Mouse (Mus musculus) MEL (cell line): ENCODE data around the gene Ccl24. TPM values are rescaled to one million over a fixed set of nuclear protein-coding genes. Genes with fewer than 3 reads are reported as not detected.

ENCODE experiments used
- DNase-seq: peaks from one replicate; pipeline ENCODE4 v3.0.0; 2011; ENCODE audit warnings: low read depth, low spot score
- H3K27ac ChIP-seq: 2 replicates; pipeline ENCODE4 v1.5.1; 2012; ENCODE audit warnings: low read depth, mild to moderate bottlenecking, control low read depth, low read length, moderate library complexity; ENCODE audit not compliant: control insufficient read depth
- H3K27me3 ChIP-seq, 2 experiments: fragments of 150-350 bp in 1 of 2; sonication (generic) in 1 of 2; 2 replicates each; pipeline ENCODE4 v1.6.1; 2012; ENCODE audit warnings: low read length in 2 of 2, mild to moderate bottlenecking in 2 of 2, improper control_type of control experiment in 1 of 2, moderate library complexity in 1 of 2; ENCODE audit not compliant: insufficient read depth in 2 of 2, control insufficient read depth in 1 of 2
- H3K36me3 ChIP-seq, 2 experiments: 2 replicates each; pipeline ENCODE4 v1.6.1; 2012 to 2014; ENCODE audit warnings: low read length in 2 of 2, improper control_type of control experiment in 1 of 2, inconsistent platforms in 1 of 2, mild to moderate bottlenecking in 1 of 2; ENCODE audit not compliant: insufficient read depth in 2 of 2, control insufficient read depth in 1 of 2
- H3K4me1 ChIP-seq, 2 experiments: fragments of 150-350 bp in 1 of 2; sonication (generic) in 1 of 2; 2 replicates each; pipeline ENCODE4 v1.6.1; 2012; ENCODE audit warnings: low read length in 2 of 2, improper control_type of control experiment in 1 of 2, mild to moderate bottlenecking in 1 of 2; ENCODE audit not compliant: insufficient read depth in 2 of 2, control insufficient read depth in 1 of 2
- H3K4me3 ChIP-seq, 2 experiments: fragments of 150-350 bp in 1 of 2; sonication (generic) in 1 of 2; 2 replicates each; pipeline ENCODE4 v1.5.1; 2012; ENCODE audit warnings: low read depth in 2 of 2, low read length in 2 of 2, mild to moderate bottlenecking in 2 of 2, moderate library complexity in 2 of 2, control low read depth in 1 of 2, improper control_type of control experiment in 1 of 2; ENCODE audit not compliant: control insufficient read depth in 1 of 2, insufficient read depth in 1 of 2
- H3K79me2 ChIP-seq: 2 replicates; pipeline ENCODE4 v1.6.1; 2012; ENCODE audit warnings: mild to moderate bottlenecking, low read length, moderate library complexity; ENCODE audit not compliant: control insufficient read depth, poor library complexity, insufficient read depth
- H3K9ac ChIP-seq: 2 replicates; pipeline ENCODE4 v1.6.1; 2012; ENCODE audit warnings: low read depth, mild to moderate bottlenecking, control low read depth, low read length, moderate library complexity; ENCODE audit not compliant: control insufficient read depth, poor library complexity, severe bottlenecking
- H3K9me3 ChIP-seq: fragments of 150-350 bp; sonication (generic); replicated peaks from 2 replicates; pipeline ENCODE4 v1.6.1; 2012; ENCODE audit warnings: mild to moderate bottlenecking, low read length, improper control_type of control experiment, moderate library complexity; ENCODE audit not compliant: insufficient read depth
- CHD1 ChIP-seq: IDR thresholded peaks from 2 replicates; pipeline ENCODE4 v1.6.1; 2012; ENCODE audit warnings: low read depth, mild to moderate bottlenecking, inconsistent platforms, low read length, improper control_type of control experiment
- CHD2 ChIP-seq: IDR thresholded peaks from 2 replicates; pipeline ENCODE4 v1.6.1; 2011; ENCODE audit warnings: low read length, improper control_type of control experiment
- E2F4 ChIP-seq: IDR thresholded peaks from 2 replicates; pipeline ENCODE4 v1.6.1; 2011; ENCODE audit warnings: low read depth, low read length, improper control_type of control experiment, borderline replicate concordance
- ELF1 ChIP-seq: IDR thresholded peaks from 2 replicates; pipeline ENCODE4 v1.6.1; 2014; ENCODE audit warnings: low read depth, mild to moderate bottlenecking, inconsistent platforms, low read length, improper control_type of control experiment, moderate library complexity
- ETS1 ChIP-seq: IDR thresholded peaks from 2 replicates; pipeline ENCODE4 v1.6.1; 2012; ENCODE audit warnings: low read depth, mild to moderate bottlenecking, inconsistent platforms, low read length, improper control_type of control experiment, moderate library complexity
- KAT2A ChIP-seq: conservative IDR thresholded peaks from 2 replicates; pipeline ENCODE4 v1.6.1; 2012; ENCODE audit warnings: low read depth, low read length, improper control_type of control experiment, inconsistent platforms
- MAFK ChIP-seq: IDR thresholded peaks from 2 replicates; pipeline ENCODE4 v1.6.1; 2011; ENCODE audit warnings: low read depth, mild to moderate bottlenecking, low read length, improper control_type of control experiment, borderline replicate concordance
- MAZ ChIP-seq: IDR thresholded peaks from 2 replicates; pipeline ENCODE4 v1.6.1; 2012; ENCODE audit warnings: low read depth, mild to moderate bottlenecking, inconsistent platforms, low read length, improper control_type of control experiment
- MXI1 ChIP-seq: IDR thresholded peaks from 2 replicates; pipeline ENCODE4 v1.6.1; 2011; ENCODE audit warnings: mild to moderate bottlenecking, low read depth, low read length, improper control_type of control experiment
- MYC ChIP-seq: IDR thresholded peaks from 2 replicates; pipeline ENCODE4 v1.6.1; 2011; ENCODE audit warnings: low read depth, mild to moderate bottlenecking, low read length, improper control_type of control experiment, moderate library complexity
- POLR2AphosphoS5 ChIP-seq: IDR thresholded peaks from 2 replicates; pipeline ENCODE4 v1.6.1; 2012; ENCODE audit warnings: low read depth, borderline replicate concordance, mild to moderate bottlenecking, inconsistent platforms, low read length, moderate library complexity, mixed read lengths
- RCOR1 ChIP-seq: IDR thresholded peaks from 2 replicates; pipeline ENCODE4 v1.6.1; 2012; ENCODE audit warnings: low read depth, mild to moderate bottlenecking, inconsistent platforms, low read length, improper control_type of control experiment
- SIN3A ChIP-seq: IDR thresholded peaks from 2 replicates; pipeline ENCODE4 v1.6.1; 2012; ENCODE audit warnings: low read length, improper control_type of control experiment, inconsistent platforms
- SMC3 ChIP-seq: IDR thresholded peaks from 2 replicates; pipeline ENCODE4 v1.6.1; 2011; ENCODE audit warnings: low read depth, low read length, improper control_type of control experiment
- TBP ChIP-seq: IDR thresholded peaks from 2 replicates; pipeline ENCODE4 v1.8.0; 2011; ENCODE audit warnings: low read depth, low read length, improper control_type of control experiment
- USF1 ChIP-seq: IDR thresholded peaks from 2 replicates; pipeline ENCODE4 v1.6.1; 2014; ENCODE audit warnings: low read depth, mild to moderate bottlenecking, inconsistent platforms, low read length, improper control_type of control experiment, moderate library complexity
- USF2 ChIP-seq, 2 experiments: IDR thresholded peaks; 2 replicates each; pipeline ENCODE4 v1.6.1; 2011 to 2012; ENCODE audit warnings: improper control_type of control experiment in 2 of 2, low read length in 2 of 2, borderline replicate concordance in 1 of 2, inconsistent platforms in 1 of 2, low read depth in 1 of 2, mild to moderate bottlenecking in 1 of 2; ENCODE audit not compliant: insufficient read depth in 1 of 2
- ZC3H11A ChIP-seq: IDR thresholded peaks from 2 replicates; pipeline ENCODE4 v1.6.1; 2012; ENCODE audit warnings: low read depth, mild to moderate bottlenecking, inconsistent platforms, low read length, improper control_type of control experiment
- ZMIZ1 ChIP-seq: IDR thresholded peaks from 2 replicates; pipeline ENCODE4 v1.6.1; 2012; ENCODE audit warnings: low read depth, mild to moderate bottlenecking, inconsistent platforms, low read length, improper control_type of control experiment, moderate library complexity
- ZNF384 ChIP-seq: IDR thresholded peaks from 2 replicates; pipeline ENCODE4 v1.6.1; 2012; ENCODE audit warnings: low read depth, mild to moderate bottlenecking, inconsistent platforms, low read length, improper control_type of control experiment
- polyA plus RNA-seq, 2 experiments: library from polyadenylated mRNA; stranded (reverse) in 1 of 2; unstranded in 1 of 2; fragments of >175 nt in 1 of 2; fragments of >200 nt in 1 of 2; gene quantifications; 2 replicates each; pipeline versions ENCODE4 v1.2.1 to v1.2.4; 2012; ENCODE audit warnings: low replicate concordance in 2 of 2, low read depth in 1 of 2; ENCODE audit not compliant: insufficient read length in 2 of 2, insufficient read depth in 1 of 2, missing spikeins in 1 of 2
- total RNA-seq: library from RNA; depleted of rRNA; stranded (reverse); fragments of 300-350 nt; gene quantifications from 2 replicates; pipeline ENCODE4 v1.2.3, GENCODE M21; 2012

The Ccl24 gene
- total and polyA plus RNA-seq, 3 experiments, result not detected

DNA sequence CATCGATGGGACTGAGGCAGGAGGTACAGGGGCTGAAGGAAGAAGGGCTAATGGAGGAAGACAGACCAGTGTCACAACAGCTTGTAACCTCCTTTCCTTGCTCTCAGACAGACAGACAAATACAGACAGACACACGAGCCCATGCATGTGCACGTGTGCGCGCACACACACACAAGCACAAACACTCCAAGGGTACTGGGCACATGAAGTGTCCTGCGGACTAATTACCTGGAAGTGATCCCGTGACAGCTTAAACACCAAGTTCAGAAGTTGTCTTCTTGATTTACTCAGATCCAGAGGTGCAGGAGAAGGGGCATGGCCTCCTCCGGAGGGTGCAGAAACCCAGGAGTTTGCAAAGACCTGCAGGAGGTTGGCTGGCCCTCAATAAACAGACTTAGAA, 12.8 kb upstream of the Ccl24 start:
- no peak overlapping the region for H3K9ac ChIP-seq
- no peak for TF ChIP-seq TBP
- TF ChIP-seq ZMIZ1, result no peak
- no peak for TF ChIP-seq MXI1
- TF ChIP-seq SIN3A, result no peak
- TF ChIP-seq USF1, result no peak
- TF ChIP-seq KAT2A, result no peak
- no peak for TF ChIP-seq MAFK
- TF ChIP-seq E2F4, result no peak
- TF ChIP-seq ETS1, result no peak
- TF ChIP-seq ELF1, result no peak
- TF ChIP-seq SMC3, result no peak
- no peak for TF ChIP-seq MAZ
- no peak for TF ChIP-seq USF2 (IDR thresholded peaks at IDR 0.05; ENCODE audit: borderline replicate concordance in 1 of 2, insufficient read depth in 1 of 2, low read depth in 1 of 2, low read length in 2 of 2)
- TF ChIP-seq ZC3H11A, result no peak
- TF ChIP-seq CHD1, result no peak
- no peak for TF ChIP-seq MYC
- no peak for TF ChIP-seq RCOR1
- TF ChIP-seq ZNF384, result no peak
- no peaks in the 10 kb centered on the region for H3K9me3 ChIP-seq
- H3K27ac ChIP-seq, result no peak overlapping the region
- H3K36me3 ChIP-seq, result no peaks in the 10 kb centered on the region
- H3K4me3 ChIP-seq, result no peak overlapping the region
- DNase-seq, result no peak
- no peaks in the 10 kb centered on the region for H3K4me1 ChIP-seq
- H3K79me2 ChIP-seq, result no peaks in the 10 kb centered on the region
- no peaks in the 10 kb centered on the region; a peak in 1 of 4 replicates for H3K27me3 ChIP-seq

DNA sequence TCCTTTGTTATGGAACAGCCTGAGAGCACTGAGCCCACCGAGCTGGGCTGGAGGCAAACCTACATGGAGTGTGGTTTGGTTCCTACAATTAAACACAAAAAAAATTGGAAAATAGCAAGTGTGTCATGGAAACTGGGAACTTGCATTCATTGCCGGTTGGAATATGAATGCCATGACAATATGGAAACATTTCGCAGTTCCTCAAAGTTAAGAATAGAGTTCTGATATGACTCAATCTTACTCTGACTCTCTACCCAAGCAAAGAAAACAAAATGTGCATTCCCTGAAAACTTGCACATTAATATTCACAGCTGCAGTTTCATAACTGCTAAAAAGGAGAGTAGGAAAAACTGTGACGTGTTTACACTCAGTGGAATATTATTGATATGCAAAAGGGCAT, 9.5 kb upstream of the Ccl24 start:
- no peak overlapping the region for H3K27ac ChIP-seq
- DNase-seq, result no peak
- TF ChIP-seq CHD2 (no peak), POLR2AphosphoS5 (no peak), USF2 (IDR thresholded peaks at IDR 0.05; ENCODE audit: borderline replicate concordance in 1 of 2, insufficient read depth in 1 of 2, low read depth in 1 of 2, low read length in 2 of 2) (no peak)

More for the DNA sequence above, 9.5 kb upstream of the Ccl24 start:
- Histone ChIP-seq H3K4me1 (no peaks in the 10 kb centered on the region), H3K36me3 (no peaks in the 10 kb centered on the region), H3K9me3 (no peaks in the 10 kb centered on the region), H3K27me3 (no peaks in the 10 kb centered on the region), H3K4me3 (no peak overlapping the region), H3K79me2 (no peaks in the 10 kb centered on the region), H3K9ac (no peak overlapping the region)
